Mouse (Mus musculus): ENCODE measurements around the gene B3gnt3.

GRCm38 (mm10) chr8:71670198-71670597 is 31.4 kb downstream of the B3gnt3 start:
- no peak for TF ChIP-seq EP300 (IDR thresholded peaks at IDR 0.05; ENCODE audit: insufficient read depth, low read depth, low read length)
- TF ChIP-seq CTCF (IDR thresholded peaks at IDR 0.05) = no peak

Measured in heart, adult 2 months (tissue).